9 mouse cellular contexts compared by ENCODE assay signal in genomic region chr12:73545672-73546085, GRCm38 (mm10). TPM values are rescaled to one million over a fixed set of nuclear protein-coding genes. Genes with fewer than 3 reads are reported as not detected.
DNase-seq lines count a peak whose midpoint lies in the region; ATAC-seq lines count a peak whose summit lies in the region.
"Had no signal": no experiment of that assay in that cellular context is flagged by ENCODE, and none has a peak within 500 bp of the region (broad histone marks: within the 10 kb centered on the region; RNA-seq: fewer than 3 reads in every experiment).

No protein-coding gene starts in this region.

- WGBS in forebrain, embryonic 14.5 days = under 1% methylated on average over 55 of the region's 55 CpGs
- 2% methylated on average over 55 of the region's 55 CpGs for WGBS in hindbrain, embryonic 10.5 days
- WGBS in limb, embryonic 11.5 days = under 1% methylated on average over 55 of the region's 55 CpGs
- 1% methylated on average over 55 of the region's 55 CpGs for WGBS in midbrain, embryonic 10.5 days

- peak overlapping the region; percentile 32; the same call in 1 of the 2 replicates for H3K9ac ChIP-seq in forebrain, embryonic 14.5 days (ENCODE audit: low read length)
- peak overlapping the region; percentile 67 for H3K9ac ChIP-seq in limb, embryonic 11.5 days (ENCODE audit: low read length)

- no peaks in the 10 kb centered on the region for H3K9me3 ChIP-seq in forebrain, embryonic 14.5 days (replicated peaks; ENCODE audit: control insufficient read depth, low read length)
- no peaks in the 10 kb centered on the region for H3K9me3 ChIP-seq in hindbrain, embryonic 10.5 days
- H3K9me3 ChIP-seq in limb, embryonic 11.5 days (ENCODE audit: control insufficient read depth, low read length) = no peaks in the 10 kb centered on the region
- H3K9me3 ChIP-seq in midbrain, embryonic 10.5 days (replicated peaks) = no peaks in the 10 kb centered on the region

- H3K4me2 ChIP-seq in forebrain, embryonic 14.5 days (ENCODE audit: low read length) = peak overlapping the region; percentile 54
- peak overlapping the region; percentile 75 for H3K4me2 ChIP-seq in limb, embryonic 11.5 days (ENCODE audit: low read depth, severe bottlenecking)

- no peaks in the 10 kb centered on the region for H3K4me1 ChIP-seq in forebrain, embryonic 14.5 days (ENCODE audit: control insufficient read depth, insufficient read depth, low read length)
- H3K4me1 ChIP-seq in hindbrain, embryonic 10.5 days (replicated peaks) = peaks cover 34% of the 10 kb centered on the region
- peaks cover 22% of the 10 kb centered on the region for H3K4me1 ChIP-seq in limb, embryonic 11.5 days (ENCODE audit: control insufficient read depth, insufficient read depth, low read length)
- peaks cover 14% of the 10 kb centered on the region for H3K4me1 ChIP-seq in midbrain, embryonic 10.5 days

- H3K27me3 ChIP-seq in forebrain, embryonic 14.5 days (replicated peaks; ENCODE audit: control insufficient read depth, insufficient read depth, low read length) = peaks cover 64% of the 10 kb centered on the region
- H3K27me3 ChIP-seq in hindbrain, embryonic 10.5 days (ENCODE audit: insufficient read depth, poor library complexity, severe bottlenecking) = peaks cover 95% of the 10 kb centered on the region
- peaks cover 31% of the 10 kb centered on the region for H3K27me3 ChIP-seq in limb, embryonic 11.5 days (ENCODE audit: control insufficient read depth, insufficient read depth, low read length)
- H3K27me3 ChIP-seq in midbrain, embryonic 10.5 days (ENCODE audit: low read depth, poor library complexity, severe bottlenecking) = peaks cover 100% of the 10 kb centered on the region
- H3K27me3 ChIP-seq: Patski had no signal

- DNase-seq in ovary, postnatal 36 days (ENCODE audit: low spot score) = peak; percentile 41
- DNase-seq in ovary, adult 18-20 months (ENCODE audit: low spot score) = no peak
- DNase-seq in forebrain, embryonic 14.5 days (ENCODE audit: low spot score) = peak; percentile 49
- DNase-seq in hindbrain, embryonic 10.5 days (ENCODE audit: low spot score) = peak; percentile 67
- DNase-seq in limb, embryonic 11.5 days (ENCODE audit: low spot score) = peak; percentile 74
- DNase-seq in midbrain, embryonic 10.5 days (ENCODE audit: low spot score) = peak; percentile 63
- peak; percentile 53 for DNase-seq in thymus, postnatal 25 days
- no peak for DNase-seq in layer of hippocampus, adult 9-10 months (ENCODE audit: low spot score)

- ATAC-seq in forebrain, embryonic 14.5 days = peak; percentile 79
- peak; percentile 16; the same call in 1 of the 2 replicates for ATAC-seq in limb, embryonic 11.5 days (ENCODE audit: insufficient number of reproducible peaks, low FRiP score, low TSS enrichment, low read depth)
- ATAC-seq: Patski had no signal

- H3K27ac ChIP-seq in forebrain, embryonic 14.5 days (ENCODE audit: low read depth, low read length) = no peak overlapping the region
- H3K27ac ChIP-seq in hindbrain, embryonic 10.5 days = peak overlapping the region; percentile 75
- H3K27ac ChIP-seq in limb, embryonic 11.5 days (replicated peaks; ENCODE audit: low read depth, low read length) = peak overlapping the region; percentile 61
- H3K27ac ChIP-seq in midbrain, embryonic 10.5 days (replicated peaks) = no peak overlapping the region; the same call in 1 of the 2 replicates

- H3K4me3 ChIP-seq in forebrain, embryonic 14.5 days (ENCODE audit: low read depth, low read length) = peak overlapping the region; percentile 32
- H3K4me3 ChIP-seq in hindbrain, embryonic 10.5 days = peak overlapping the region; percentile 56
- peak overlapping the region; percentile 51 for H3K4me3 ChIP-seq in limb, embryonic 11.5 days (ENCODE audit: low read depth, low read length)
- peak overlapping the region; percentile 53 for H3K4me3 ChIP-seq in midbrain, embryonic 10.5 days

- H3K36me3 ChIP-seq in forebrain, embryonic 14.5 days (ENCODE audit: control insufficient read depth, insufficient read depth, low read length) = no peaks in the 10 kb centered on the region
- H3K36me3 ChIP-seq in hindbrain, embryonic 10.5 days = no peaks in the 10 kb centered on the region
- H3K36me3 ChIP-seq in limb, embryonic 11.5 days (ENCODE audit: control insufficient read depth, insufficient read depth, low read length) = no peaks in the 10 kb centered on the region
- H3K36me3 ChIP-seq in midbrain, embryonic 10.5 days = no peaks in the 10 kb centered on the region

RNA-seq across cellular contexts. Expression of gene Tmem30b, which starts 0.5 kb away (rescaled TPM):
- 0.11 and 0.23 TPM in 2 replicates for polyA plus RNA-seq in forebrain, embryonic 14.5 days (2014; fragmentation: Nextera tagmentation; extraction: Ambion mirVana)
- 3.9 and 5.8 TPM in 2 replicates for polyA plus RNA-seq in hindbrain, embryonic 10.5 days (2016; fragmentation: Nextera tagmentation; extraction: Ambion mirVana)
- 22.9 and 25.0 TPM in 2 replicates for polyA plus RNA-seq in limb, embryonic 11.5 days (2014; fragmentation: Nextera tagmentation; extraction: Ambion mirVana)
- polyA plus RNA-seq in midbrain, embryonic 10.5 days (2016; fragmentation: Nextera tagmentation; extraction: Ambion mirVana) = 1.6 and 1.8 TPM in 2 replicates
- polyA plus RNA-seq: Patski had no signal

RNA-seq across cellular contexts. Expression of gene Prkch, which starts 38.9 kb away (rescaled TPM):
- 4.7 and 6.7 TPM in 2 replicates for polyA plus RNA-seq in forebrain, embryonic 14.5 days (2014; fragmentation: Nextera tagmentation; extraction: Ambion mirVana)
- polyA plus RNA-seq in hindbrain, embryonic 10.5 days (2016; fragmentation: Nextera tagmentation; extraction: Ambion mirVana) = 5.7 and 7.9 TPM in 2 replicates
- polyA plus RNA-seq in limb, embryonic 11.5 days (2014; fragmentation: Nextera tagmentation; extraction: Ambion mirVana) = 8.8 and 9.6 TPM in 2 replicates
- polyA plus RNA-seq in midbrain, embryonic 10.5 days (2016; fragmentation: Nextera tagmentation; extraction: Ambion mirVana) = 4.0 and 4.9 TPM in 2 replicates

Comparison
In these comparisons a context has a peak if more than half of its experiments do, and no peak if none do; other contexts are left out.
1. DNase-seq: peak in ovary, postnatal 36 days (single experiment), forebrain, embryonic 14.5 days (single experiment), hindbrain, embryonic 10.5 days (single experiment), limb, embryonic 11.5 days (single experiment), midbrain, embryonic 10.5 days (single experiment) and thymus, postnatal 25 days (single experiment); none in ovary, adult 18-20 months (single experiment) and layer of hippocampus, adult 9-10 months (single experiment).
2. H3K27ac ChIP-seq: peak in hindbrain, embryonic 10.5 days (single experiment) and limb, embryonic 11.5 days (single experiment); none in forebrain, embryonic 14.5 days (single experiment) and midbrain, embryonic 10.5 days (single experiment).
3. Peak in every context shown above with its lines, with median percentiles within 50 percentile points of each other: H3K4me3 ChIP-seq.